Mouse (Mus musculus): Measurements from ENCODE around the gene Ache. TPM values are rescaled to one million over a fixed set of nuclear protein-coding genes. Genes with fewer than 3 reads are reported as not detected.

The Ache gene
- total RNA-seq, 2 experiments from 2014 or later = 26.4 to 40.7 TPM

DNA sequence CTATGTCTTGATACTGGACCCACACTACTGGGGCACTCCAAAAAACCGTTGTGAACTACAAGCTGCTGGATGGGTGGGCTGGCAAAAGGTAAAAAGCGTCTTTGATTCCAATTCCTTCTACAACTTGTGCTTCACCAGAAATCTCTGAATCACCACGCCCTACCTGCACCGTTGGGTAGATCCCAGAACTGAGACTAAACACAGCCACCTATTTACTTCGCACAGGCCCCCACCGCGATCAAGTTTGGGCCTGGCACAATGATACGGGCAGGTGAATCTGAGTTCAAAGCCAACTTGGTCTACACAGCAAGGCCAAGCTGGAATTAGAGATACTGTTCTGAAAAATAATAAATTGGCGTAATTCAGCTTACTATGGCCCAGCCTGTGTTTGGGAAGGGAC, 8.0 kb downstream of the Ache start:
- DNase-seq = no peak

DNA sequence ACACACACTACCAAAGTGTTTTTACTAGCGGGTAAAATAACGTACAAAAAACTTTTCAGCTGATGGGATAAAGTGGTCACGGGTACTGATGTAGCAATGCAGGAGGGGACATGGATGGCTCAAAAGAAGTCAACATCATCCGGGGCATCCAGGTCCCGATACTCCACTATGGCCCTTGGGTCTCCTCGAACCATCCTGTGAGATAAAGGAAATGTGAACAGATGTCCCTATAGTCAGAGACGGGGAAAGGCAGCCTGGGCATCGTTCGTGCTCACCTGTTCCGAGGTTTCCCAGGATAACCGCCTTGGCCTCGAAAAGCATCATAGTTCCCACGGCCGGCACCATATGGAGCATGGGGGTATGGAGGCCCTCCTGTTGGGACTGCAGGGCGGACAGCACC, 8.4 kb downstream of the Ache start:
- DNase-seq = no peak

DNA sequence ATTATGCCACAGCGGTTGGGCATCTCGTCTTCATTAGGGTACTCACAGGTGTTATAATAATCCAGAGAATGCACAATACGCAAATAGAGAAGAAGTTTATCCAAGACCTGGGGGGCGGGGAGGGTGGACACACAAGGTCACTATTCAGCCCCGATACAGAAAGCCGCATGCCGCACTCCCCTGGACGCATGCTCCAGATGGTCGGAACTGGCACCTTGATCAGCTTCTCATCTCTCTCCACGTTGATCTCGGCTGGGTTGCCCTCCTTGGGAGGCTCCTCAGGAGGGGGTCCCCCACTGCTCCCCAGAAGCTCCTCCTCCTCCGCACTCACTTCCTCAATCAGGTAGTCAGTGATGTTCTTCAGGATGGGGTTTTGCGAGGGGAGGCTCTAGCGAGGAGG, 9.8 kb downstream of the Ache start:
- no peak for DNase-seq

DNA sequence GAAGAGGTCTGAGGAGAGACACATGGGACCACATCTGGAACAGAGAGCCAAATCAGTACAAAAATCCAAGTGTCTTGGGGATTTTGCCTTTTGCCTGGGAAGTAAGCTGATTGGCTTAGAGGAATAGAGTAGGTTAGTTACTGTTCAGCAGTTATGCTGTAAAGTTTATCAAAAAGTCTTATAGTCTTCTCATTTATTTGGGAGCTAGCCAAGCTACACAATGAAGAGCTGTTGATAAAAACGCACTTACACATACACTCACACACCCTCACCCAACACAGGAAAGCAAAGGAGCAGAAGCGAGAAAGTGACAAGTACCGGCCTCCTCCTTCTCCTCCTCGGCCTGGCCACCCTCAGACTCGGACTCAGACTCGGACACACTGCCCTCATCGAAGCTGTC, 11.9 kb downstream of the Ache start:
- no peak for DNase-seq

DNA sequence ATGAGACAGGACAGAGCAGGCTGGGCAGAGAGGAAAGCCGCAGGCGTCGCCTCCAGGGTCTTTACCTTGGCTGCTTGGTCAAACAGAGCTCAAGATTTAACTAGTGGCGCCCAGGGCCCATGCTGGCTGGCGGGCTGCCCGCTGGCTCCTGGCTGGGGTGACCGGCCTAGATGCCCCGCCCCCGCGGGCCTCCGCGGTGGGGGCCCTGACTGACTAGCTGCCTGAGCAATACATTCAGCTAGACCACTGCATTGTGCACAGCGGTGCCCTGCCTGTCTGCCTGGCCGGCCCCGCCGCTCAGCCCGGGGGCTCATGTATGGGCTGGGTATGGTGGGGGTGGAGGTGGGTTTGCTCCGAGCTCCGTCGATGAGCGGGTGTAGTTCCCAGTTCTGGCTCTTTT, 13.9 kb downstream of the Ache start:
- DNase-seq = no peak

DNA sequence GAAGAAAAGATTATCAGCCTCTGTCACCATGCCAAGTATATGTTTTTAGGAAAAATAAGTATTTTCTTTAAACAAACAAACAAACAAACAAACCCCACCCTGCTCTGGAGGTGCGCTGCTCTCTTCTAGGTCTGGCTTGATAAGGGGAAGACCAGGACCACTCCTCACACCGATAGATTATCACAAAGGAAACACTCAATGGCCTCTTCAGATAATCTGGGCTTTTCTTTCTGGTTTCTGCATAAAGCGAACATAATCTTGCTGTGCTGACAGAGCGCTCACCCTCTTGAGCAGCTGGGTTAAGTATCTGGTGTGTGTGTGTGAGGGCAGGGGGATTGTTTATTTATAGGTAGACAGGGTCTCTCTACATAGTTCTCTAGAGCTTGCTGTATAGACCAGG, 16.3 kb downstream of the Ache start:
- DNase-seq = no peak

DNA sequence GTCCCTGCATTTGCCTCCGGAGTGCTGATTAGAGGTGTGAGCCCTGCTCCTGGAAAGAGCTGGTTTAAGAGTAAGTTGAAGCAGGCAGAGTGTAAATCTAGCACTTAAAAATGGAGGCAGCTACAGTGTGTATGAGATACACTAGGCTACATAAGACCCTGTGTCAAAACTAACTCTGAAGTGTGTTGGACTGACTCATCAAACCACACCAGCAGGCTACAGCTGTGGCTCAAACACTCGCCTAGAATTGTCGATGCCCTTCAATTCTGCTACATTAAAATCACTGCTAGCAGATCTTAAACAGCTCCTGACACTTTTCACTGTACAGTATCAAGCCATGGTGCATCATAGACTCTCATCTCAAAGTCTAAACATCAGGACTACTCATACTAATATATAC, 16.8 kb downstream of the Ache start:
- no peak for DNase-seq

DNA sequence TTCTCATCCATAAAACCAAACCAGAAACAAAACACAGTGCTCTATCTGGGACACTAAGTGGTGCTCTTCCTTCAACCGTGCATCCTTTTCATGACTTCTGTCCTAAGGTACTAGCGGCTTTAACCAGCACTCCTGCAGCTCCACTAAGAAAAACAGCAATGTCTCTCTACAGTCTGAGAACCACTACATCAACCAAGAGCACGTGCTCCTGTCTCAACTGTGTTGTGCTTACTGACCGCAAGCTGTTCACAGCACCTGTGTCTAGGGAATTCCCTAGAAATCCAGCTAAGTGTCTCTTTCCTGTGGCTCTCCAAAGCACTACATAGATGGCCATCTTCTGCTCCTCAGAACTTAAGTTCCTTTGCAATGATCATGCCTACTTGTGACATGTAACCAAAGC, 17.5 kb downstream of the Ache start:
- no peak for DNase-seq

DNA sequence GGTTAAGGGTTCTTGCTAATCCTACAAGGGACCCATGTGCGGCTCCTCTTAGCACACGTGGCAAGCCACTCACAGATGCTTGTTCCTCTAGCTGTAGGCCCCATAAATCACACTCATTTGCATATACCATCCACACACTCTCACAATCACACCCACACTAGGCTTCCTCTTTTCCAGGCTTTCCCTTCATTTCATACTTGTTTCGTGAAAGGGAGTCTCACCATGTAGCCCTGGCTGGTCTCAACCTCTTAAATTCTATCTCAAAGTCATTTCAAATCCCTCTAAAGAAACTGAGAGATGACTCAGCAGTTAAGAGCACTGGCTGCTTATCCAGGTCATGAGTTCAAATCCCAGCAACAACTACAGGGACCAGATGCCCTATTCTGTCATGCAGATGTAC, 18.5 kb downstream of the Ache start:
- no peak for DNase-seq

DNA sequence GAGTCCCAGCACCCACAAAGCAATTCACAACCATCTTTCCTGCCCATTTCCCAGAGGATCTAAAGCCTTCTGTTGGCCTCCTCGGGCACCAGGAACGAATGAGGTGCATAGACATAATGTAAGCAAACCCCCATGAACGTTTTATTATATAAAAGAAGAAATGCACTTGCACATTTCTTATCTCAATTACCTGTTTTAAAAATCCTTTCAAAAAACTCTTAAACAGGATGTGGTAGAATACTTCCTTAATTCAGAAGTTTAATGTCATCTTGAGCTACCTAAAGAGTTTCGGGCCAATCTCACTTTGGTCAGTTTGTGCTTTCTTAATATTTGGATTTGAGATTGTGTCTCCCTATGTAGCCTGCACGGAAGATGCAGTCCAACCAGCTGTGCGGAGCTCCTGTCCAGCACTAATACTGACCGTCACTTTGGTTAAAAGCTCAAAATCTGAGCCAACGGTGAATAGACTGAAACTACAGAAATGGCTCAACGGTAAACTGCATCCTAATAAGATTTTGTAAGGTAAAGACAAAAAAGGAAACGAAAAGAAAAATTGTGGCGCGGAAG, 19.2 kb downstream of the Ache start:
- DNase-seq = no peak

DNA sequence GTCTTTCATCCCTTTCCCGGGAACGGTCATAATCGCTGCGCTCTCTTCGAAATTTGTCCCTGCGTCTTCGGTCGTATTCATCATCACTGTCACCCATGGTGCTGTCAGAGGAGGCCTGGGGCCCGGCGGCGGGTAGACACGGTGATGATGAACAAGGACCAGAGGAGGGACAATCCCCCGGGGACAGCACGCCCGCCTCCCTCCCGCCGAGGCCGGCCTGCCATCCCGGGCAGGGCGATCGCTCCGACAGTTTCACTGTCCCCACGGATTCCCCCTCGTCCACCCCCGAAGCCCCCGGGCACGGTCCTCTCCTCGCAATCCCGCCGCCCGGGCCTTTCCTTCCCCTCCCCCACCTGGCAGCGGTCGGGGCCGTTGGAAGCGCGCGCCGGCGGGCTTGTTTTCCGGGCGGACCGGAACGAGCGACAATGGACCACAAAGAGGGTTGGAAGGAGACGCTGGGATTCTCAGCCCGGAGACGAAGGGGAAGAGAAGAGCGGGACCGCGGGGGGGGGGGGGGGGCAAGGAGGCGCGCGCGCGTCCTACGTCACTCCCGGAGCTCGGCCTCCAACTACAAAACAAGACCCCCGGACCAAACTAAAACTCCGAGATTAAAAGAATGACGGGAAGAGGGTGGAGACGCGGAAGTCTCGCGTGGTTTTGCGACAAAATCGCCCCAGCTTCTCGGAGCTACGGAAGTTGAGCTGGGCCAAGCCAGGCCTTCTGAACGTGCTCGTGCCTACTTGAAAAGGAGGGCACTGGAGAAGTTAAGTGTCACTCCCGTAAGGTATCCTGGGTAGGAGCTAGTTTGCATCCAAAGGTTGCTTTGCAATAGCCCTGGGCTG, 20.0 kb downstream of the Ache start, which contains the start of gene Srrt:
Srrt (minus strand) TSS at position 604 of the 842 bp plus-strand sequence.
- DNase-seq = peak; percentile 89

DNA sequence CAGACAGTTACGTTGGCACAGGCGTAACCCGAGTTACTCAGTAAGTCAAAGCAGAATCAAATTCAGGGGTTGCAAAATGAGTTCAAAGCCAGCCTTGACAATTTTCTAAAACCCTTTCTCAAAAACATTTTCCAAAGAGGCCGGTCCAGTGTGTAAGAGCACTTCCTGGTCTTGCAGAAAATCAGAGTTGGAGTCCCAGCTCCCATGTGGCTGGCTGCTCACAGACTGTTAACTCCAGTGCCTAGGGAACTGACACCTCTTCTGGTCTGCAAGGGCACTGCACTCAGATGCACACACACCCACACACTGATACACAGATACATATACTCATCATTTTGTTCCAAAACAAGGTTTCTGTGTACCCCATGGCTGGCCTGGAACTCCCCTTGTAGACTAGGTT, 21.0 kb downstream of the Ache start:
- DNase-seq = no peak

DNA sequence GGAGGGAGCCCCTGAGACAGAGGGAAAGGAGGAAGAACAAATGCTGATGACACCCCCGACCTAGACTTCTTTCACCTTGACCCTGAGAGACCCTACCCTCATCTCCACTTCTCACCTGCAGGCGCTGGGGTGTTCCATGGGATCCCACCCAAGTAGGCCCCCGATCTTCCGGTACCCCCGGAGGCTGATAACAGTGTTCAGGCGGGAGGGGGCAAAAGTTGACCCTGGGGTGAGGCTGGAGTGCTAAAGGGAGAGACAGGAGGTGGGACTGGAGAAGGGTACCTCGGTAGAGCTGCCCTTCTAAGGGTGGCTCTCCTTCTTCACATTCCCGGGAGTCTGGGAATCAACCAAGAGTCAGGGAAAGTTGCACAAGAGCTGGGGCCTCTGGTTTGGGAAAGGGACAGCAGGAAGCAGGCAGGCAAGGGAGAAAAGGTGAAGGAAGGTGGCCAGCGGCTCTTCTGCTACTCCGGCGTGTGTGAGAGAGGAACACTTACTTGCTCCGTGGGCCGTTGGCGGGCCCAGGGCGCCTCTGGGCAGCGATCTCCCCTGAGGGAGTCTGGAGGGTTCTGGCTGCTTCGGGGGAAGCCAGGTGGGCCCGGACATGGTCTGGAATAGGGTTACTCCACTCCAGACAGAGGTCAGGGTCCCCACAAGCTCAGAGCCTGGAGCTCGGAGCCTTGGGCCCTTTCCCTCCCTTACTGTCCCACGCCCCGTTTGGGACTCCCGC, 26.3 kb downstream of the Ache start:
- no peak for DNase-seq

DNA sequence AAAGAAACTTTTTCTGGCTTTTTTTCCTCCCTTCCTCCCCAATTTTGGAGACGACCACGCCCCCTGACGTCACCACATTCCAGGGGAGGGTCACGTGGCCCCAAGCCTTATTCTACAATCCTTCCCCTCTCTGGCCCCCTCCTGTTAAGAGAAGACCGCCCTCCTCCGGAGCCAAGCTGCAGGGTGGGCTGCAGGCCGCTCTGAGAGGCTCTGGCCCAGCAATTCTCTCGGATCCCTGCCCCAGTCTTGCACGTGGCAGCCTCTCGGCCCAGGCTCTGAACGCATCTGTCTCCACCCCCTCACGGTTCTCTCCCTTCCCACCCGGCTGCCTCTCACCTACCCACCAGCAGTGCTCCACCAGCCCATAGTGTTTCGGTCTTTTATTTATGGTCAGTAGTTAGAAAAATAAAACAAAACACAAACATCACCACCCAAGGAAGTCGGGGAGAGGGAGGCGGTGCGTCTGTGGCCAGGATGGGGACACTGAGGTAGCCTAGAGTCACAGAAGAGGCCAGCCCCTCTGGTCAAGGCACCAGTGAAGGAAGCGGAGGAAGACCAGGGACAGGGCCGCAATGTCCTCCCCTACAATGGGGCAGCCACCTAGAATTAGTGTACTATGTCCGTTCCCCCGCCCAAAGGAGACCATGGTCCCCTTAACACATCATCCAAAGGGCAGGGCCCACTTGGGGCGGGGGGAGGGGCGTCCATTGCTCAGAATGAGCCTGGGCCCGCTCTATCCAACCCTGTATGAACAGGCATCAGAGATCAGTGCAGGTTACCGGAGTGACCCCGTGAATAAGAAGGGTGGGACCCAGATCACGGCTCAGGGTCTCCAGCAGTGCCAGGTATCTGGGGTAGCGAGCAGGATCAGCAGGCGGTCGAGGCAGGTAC, 27.1 kb downstream of the Ache start, which contains the start of gene Trip6:
Trip6 (minus strand) TSS at position 212 of the 891 bp plus-strand sequence.
- DNase-seq = peak; percentile 84

DNA sequence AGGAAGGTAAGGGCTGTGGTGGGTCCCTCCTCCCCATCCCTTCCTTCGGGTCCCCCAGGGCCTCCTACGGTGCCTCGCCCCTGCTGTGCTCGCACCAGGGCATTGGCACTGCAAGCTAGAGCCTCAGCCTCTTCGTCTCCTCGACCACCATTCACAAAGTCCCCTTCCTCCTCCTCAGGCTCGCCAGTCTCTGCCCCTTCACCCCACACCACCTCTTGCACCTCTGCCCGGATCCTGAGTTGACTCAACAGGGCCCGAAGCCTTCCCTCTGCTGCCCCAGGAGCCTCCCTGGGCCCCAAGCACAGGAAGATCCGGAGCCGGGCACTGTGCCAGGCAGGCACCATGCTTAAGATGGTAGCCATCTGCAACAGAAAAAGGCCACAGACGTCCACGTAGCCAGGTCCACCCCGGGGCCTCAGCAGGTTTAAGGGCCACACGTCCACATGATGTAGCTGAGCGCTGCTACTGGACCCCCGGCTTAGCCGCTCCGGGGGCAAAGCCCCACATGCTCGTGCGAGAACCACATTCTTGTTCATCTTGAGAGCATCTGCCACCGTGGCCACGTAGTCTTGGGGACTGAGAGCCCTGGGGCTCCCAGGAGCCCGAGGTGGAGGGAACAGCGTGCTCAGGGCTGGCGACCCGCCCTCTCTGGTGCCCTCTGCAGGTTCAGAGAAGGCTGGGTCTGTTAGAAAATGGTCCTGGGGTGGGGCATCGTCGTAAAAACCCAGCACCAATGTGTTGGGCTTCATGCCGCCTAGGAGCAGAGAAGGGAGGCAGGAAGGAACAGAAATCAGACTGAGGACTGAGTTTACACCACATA, 28.0 kb downstream of the Ache start:
- no peak for DNase-seq

DNA sequence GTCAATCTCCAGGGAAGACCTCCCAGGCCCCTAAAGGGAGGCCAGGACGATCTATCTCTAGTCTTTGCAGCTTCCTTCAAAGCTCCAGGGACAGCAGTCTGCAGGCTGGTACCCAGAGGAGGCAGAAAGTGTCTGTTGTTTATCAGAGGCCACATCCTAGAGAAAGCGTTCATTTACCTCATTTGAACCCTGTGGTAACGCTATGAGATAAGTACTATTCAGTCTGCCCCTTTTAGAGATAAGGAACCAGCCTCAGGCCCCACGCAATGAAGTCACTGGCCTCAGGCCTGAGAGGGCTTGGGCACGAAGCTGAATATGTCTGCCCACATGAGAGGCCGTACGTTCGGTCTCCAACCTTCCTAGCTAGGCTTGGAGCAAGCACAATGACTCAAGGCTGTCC, 30.0 kb downstream of the Ache start:
- DNase-seq = no peak

DNA sequence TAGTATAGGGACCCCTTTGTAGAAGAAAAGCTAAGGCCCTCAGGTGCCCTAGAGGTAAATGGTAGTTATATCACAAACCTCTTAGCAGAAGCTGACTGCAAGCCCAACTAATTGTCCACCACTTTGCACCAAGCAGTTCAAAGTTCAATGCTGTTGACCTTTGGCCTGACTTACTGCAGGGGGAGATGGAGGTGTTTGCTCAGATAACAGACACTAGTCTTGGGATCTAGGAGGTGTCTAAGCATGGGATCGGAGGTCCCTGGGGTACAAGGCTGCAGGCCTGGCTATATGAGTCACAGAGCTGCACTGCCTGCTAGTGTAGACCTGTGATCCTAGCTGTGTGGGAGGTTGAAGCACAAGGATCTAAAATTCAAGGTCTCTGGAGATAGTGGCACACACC, 31.3 kb downstream of the Ache start:
- no peak for DNase-seq

DNA sequence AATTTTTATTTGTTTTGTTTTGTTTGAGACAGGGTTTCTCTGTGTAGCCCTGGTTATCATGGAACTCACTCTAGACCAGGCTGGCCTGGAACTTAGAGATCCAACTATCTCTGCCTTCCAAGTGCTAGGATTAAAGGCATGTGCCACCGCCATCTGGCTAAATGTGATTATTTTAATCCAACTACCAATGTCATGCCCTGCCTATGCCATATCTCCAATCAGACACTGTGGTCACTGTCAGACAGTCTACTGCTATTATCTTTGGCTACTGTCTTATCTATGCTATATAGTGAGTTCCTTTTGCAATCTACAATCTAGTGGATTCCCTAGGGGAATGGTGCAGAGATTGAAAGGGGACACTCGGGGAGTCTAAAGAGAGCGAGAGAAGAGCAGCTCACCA, 33.7 kb downstream of the Ache start:
- DNase-seq = no peak

DNA sequence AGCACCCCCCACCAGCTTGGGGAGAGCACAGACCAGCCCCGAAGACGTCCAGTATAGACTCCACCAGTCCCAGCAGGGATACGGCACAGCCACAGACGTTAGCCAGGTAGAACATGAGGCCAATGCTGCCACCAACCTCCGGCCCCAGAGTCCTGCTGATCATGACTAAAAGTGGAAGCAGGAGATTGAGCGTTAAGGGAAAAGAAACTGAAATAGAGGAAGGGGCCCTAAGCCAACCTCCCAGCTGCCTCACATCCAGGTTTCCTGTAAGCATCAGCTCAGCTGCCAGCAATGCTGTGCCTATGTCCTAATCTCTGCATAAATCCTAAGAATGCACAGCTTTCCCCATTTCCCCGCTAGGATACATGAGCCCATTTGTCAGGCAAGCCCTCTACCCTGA, 43.6 kb downstream of the Ache start:
- DNase-seq = no peak

DNA sequence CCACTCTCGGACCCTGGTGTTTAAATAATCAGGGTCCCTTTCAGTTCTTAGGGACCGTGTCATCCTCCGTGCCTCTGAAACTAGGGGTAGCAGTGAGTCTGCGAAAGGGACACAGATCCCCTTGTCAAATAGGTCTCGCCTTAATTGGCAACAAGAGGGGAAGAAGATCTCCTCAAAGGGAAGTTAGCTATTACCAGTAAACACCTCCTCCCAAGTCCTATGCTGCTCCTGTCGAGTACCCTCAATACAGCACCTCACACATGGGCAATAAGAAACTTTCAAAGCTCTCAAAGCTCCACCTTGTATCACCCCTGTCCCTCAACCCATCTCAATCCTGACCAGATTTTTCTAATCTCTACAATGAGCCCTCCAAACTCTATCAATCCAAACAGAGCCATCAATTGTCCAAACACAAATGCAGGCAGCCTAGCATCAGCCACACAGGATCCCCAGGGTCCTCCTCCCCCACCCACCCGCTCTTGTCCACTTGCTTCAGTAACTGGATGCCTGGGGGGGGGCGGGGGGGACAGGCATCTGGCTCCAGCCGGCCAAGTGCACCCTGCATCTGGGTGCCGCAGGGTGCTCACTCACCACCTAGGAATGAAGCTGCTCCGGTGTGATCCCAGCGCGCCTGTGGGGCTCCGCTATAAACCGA, 45.7 kb downstream of the Ache start:
- DNase-seq = no peak

Data from gastrocnemius, postnatal 25 days (tissue).